Mouse (Mus musculus) right cerebral cortex, postnatal 10 days (tissue): ENCODE measurements around the gene Vps53.

Source experiments
- DNase-seq, 2 experiments: peaks; one replicate each; pipeline ENCODE4 v3.0.0; 2021; ENCODE audit warnings: low spot score in 2 of 2

The Vps53 gene

DNA sequence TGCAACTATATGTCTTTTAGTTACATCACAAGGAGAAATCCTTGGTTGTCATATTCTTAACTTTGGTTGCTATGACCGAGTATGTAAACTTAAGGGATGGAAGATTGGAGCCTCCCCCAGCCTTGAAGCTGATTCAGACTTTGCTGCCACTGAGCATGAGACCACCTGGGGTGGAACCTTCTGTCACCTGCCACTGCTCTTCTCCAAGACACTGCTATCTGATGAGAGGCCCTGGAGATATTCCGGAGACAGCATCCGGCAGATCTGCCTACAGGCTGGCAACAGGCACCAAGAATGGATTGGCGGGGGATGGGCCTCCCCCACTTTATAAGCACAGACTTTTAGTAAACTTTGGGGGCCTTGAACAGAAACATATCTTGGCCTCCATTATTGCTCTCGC is 127.0 kb downstream of the Vps53 start:
- no peak for DNase-seq

- DNase-seq: no peak
Measured at GRCm38 (mm10) chr11:76050967-76051512, 128.4 kb downstream of the Vps53 start.

- no peak for DNase-seq
Measured at GRCm38 (mm10) chr11:76050509-76050908, 128.9 kb downstream of the Vps53 start.

DNA sequence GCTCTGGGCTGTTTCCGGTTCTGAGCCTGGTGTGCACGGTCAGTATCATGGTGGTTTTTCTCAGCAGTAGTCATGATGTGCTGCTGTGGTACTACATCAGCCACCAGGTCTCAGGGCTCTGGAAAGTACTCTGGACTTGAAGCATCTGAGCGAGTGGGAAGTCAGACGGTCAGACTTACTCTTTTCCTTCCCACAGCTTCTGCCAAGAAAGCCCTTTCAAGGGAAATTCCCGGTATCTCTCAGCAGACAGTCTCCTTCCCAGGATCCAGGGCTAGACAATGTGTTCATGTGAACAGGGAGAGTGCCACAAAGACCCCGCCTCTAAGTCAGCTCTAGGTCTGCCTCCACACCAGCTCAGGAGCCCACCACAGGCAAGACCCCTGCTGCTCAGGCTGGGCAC is 134.1 kb downstream of the Vps53 start:
- DNase-seq: no peak

GRCm38 (mm10) chr11:76044468-76044867 is 135.0 kb downstream of the Vps53 start:
- no peak for DNase-seq

DNA sequence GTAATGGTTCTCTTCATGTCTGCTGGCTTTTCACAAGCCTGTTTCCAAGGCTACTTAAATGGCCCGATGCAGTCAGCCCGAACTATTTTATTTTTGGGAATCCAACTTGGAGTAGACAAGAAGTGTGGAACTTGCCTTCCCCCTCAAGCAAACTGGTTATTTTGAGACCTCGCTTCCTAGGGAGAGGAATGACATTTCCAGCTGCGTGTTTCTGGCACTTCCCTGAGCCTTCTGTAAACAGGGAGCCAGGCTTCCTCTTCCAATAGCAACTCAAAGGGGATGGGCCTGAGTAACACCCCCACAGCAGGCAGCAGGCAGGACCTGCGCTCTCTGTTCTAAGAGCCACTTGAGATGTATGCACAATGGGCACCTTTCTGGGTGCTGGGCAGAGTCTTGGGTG is 136.6 kb downstream of the Vps53 start:
- peak; percentile 73 to 86 for DNase-seq

- DNase-seq: no peak
Measured at GRCm38 (mm10) chr11:76042041-76042638, 137.3 kb downstream of the Vps53 start.

DNA sequence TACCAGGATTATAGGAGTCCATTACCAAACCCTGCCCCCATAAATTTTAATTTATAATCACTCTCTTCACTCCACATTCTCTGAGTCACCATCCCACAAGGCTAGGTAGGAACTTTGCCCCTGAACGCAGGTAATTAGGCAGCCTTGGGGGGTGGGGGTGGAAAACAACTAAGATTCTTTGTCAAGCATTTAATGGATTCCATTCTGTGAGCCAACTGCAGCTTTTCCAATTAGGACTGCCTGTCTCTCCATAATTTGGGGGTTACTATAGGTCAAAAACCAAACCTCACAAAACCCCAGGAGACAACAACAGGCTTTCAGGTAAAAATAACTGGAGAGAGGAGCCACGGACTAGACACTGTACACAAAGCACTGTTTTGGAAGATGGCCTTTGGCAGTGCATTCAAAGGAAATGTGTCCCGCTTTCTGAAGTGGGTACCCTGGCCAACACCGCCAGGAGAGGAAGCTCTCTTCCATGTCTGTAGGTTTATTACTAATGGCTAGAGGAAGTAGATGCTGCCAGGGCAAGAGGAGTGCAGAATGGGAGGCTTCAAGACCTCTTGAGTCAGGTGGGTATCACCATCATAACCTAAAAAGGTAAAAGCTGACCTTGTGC is 138.6 kb downstream of the Vps53 start:
- no peak for DNase-seq

- no peak for DNase-seq
Measured at GRCm38 (mm10) chr11:76040106-76040505, 139.3 kb downstream of the Vps53 start.

DNA sequence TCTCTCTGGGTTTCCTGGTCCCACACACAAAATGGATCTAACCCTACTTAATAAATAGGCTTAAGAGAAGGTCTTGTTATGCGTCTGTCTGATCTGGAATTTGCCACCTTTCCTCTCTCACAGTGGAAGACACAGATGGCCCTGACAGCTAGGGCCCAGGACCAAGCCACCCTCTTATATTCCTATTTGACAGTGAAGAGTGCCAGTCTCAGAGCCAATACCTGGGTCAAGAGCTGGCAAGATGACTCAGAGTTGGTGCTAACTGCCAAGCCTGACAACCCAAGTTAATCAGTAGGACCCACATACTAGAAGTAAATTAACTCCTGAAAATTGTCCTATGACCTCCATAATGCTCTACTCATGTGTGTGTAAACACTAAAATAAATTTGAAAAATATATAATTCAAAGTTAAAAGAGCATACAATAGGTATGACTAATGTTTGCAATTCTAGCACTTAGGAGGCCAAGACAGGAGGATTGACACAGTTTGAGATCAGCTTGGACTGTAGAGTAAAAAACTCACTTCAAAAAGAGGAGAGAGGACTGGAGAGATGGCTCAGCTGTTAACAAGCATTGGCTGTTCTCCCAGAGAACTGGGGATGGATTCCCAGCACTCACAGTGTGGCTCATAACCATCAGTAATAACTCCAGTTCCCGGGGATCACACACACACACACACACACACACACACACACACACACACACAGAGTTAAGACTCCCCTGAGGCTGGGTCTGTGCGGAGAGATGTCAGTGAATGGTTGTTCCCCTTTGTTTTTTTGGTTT is 140.0 kb downstream of the Vps53 start:
- DNase-seq: no peak

GRCm38 (mm10) chr11:76037581-76038294 is 141.7 kb downstream of the Vps53 start:
- DNase-seq: no peak

DNA sequence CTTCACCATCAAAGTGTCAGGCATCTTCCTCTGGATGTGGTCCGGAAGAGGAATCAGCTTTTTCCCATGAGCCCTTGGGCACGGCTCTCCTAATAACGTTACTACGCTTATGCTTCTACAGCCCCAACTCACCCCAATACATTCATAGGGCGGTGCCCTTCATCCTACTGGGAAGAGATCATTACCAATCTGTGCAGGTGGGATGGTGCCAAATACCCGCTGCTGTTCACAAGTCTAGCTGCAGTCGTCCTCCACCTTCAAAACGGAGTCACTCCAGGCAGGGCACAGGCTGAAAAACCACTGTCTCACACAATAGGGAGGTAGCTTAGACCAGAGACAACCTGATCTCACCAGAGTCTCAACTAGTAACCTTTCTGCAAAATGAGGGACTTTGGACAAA is 144.3 kb downstream of the Vps53 start:
- no peak for DNase-seq

GRCm38 (mm10) chr11:76033836-76034235 is 145.6 kb downstream of the Vps53 start:
- DNase-seq: no peak

- DNase-seq: no peak
Measured at GRCm38 (mm10) chr11:76033359-76033758, 146.1 kb downstream of the Vps53 start.

DNA sequence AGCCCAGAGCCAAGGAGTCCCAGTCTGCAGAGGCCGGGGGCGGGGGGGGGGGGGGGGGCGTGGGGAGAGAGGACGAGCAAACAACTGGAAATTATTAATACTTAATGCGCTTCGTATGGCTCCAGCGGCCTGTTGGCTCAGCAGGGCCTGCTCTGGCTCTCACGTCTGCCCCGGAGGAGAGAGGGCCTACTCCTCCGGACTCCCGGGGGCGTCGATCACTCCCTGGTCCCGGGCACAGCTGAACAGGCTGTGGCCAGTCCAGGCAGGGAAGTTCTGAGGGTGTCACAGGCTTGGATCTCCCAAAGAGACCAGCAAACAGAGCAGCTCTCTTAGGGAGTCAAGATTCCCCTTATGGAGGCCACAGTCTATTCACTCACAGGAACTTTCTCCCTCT is 151.4 kb downstream of the Vps53 start:
- no peak for DNase-seq

DNA sequence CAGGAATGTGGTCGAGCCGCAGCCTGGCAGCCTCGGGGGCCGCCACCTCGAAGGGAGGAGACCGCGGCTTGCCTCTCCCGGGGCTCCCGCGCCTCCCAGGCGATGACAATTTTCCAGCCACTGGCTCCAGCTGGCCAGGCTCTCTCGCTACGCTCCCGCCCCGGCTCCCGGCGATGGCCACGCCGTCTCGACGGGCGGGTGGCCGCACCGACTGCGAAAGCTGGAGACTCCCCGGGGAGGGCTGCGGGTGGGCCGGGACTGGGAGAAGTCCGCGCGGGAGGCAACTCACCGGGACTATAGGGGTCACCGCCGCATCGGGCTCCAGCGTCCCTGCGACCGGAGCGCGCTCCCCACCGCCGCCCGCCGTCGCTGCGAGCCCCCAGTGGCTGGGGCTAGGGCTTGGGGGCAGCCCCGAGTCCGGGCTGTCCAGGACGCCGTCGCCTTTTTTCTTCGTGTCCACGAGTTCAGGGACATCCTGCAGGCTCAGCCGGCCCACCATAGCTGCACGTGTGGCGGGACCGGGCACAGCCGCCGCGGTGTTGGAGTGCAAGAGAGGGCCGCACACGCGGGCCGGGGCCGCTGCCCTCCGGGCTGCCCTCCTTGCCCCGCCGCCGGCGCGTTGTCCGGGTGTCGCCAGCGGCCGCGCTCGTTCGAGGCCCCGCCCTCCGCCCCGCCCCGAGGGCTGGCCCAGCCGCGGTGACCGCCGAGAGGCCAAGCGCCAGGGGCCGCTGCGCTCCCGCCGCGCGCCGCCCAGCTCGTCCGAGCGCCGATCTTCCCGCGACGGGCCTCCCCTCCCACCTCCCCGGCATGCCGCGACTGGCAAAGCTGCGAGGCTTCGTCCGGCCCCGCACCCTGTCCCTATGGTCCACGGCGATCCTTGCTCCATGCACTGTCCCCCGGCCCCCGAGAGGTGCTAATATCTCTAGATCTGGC is 152.0 kb downstream of the Vps53 start, which contains the start of gene Rflnb:
TSS of gene Rflnb (minus strand) at position 644 of the 933 bp plus-strand sequence.
- peak; percentile 63 to 77 for DNase-seq

DNA sequence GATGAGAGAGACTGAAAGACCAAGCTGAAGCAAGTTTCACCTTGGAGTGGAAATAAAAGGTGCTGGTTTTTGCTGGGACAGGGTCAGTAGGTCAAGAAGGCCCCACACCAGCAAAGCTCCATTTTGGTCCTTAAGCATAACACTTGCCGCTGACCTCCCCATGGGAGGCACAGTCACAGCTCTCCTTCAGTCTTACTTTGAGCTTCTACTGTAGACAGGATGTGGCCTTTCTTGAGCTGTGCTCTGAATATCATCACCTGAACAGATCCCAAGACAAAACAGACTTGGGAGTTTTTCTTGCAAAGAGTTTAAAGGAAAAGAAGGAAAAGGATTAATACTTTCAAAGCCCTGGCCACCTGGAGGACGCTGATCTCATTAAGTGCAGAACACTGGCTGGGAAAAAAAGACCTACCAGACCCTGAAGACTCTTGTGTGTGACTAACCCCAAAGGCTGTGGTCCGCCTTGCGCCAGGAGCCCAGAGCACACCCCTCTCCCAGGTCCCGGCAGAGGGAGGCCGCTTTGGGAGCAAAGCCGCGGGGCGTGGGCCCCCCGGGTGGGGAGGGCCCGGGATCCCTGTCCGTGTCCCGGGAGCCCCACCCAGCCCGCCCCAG is 152.8 kb downstream of the Vps53 start:
- DNase-seq: no peak

DNA sequence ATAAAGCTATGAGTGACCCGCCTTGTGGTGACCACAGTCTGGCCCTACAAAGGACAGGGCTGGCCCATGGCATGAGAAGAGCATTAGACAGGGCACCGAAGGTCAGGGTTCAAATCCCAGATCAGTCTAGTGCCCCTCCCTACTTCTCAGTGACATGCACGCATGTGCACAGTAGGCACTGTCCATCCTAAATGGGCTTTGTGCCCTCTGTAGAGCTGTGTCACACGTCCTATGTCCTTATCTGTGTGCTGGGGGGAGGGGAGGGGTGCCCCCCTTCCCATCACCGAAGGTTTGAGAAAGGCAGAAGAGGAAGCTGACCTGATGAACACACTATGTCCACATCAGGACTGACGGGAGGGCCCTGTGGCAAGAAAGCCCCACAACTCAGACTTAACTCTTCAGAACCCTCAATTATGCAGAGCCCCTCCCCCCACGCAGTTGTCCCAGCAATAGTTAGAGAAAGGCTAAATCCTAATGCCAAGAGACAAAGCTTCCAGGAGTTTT is 154.3 kb downstream of the Vps53 start:
- DNase-seq: no peak

DNA sequence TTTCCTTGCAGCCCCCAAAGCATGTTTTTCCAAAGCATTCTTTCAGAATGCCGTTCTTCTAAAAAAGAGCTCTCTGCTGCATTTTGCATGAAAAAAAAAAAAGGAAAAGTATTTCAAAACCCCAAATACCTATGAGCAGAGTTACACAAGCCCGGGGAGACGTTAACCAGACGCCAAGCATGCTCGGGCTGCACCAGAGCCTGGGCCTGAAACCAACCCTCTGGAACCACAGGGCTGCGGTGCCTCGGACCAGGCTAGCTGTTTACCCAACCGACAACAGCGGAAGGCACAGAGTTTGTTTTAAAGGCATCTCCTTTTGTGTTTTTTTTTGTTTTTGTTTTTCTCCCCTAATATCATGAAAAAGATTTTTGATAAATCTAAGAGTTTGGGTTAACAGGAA is 158.5 kb downstream of the Vps53 start:
- no peak for DNase-seq

- no peak for DNase-seq
Measured at GRCm38 (mm10) chr11:76019879-76020278, 159.6 kb downstream of the Vps53 start.
